Mouse (Mus musculus) thymus, adult 2 months (tissue): Measurements from ENCODE around the gene Serpini1.

Experiments used
- CTCF ChIP-seq: fragments of 200-500 bp; IDR thresholded peaks from 2 replicates; pipeline ENCODE4 v1.5.1; 2012; ENCODE audit warnings: mild to moderate bottlenecking, control low read depth, low read length, moderate library complexity, borderline replicate concordance; ENCODE audit not compliant: control insufficient read depth, poor library complexity, insufficient read depth; ENCODE audit errors: extremely low read depth
- POLR2A ChIP-seq: fragments of 200-500 bp; IDR thresholded peaks from 2 replicates; pipeline ENCODE4 v1.6.1; 2012; ENCODE audit warnings: mild to moderate bottlenecking, low read length, control low read depth, moderate library complexity; ENCODE audit not compliant: control insufficient read depth, poor library complexity, insufficient read depth; ENCODE audit errors: extremely low read depth

- TF ChIP-seq CTCF: no peak
- TF ChIP-seq POLR2A: no peak
Observed at GRCm38 (mm10) chr3:75611019-75611418, 53.7 kb downstream of the Serpini1 start.
